Mouse (Mus musculus): ENCODE data around the gene Stradb.

DNA sequence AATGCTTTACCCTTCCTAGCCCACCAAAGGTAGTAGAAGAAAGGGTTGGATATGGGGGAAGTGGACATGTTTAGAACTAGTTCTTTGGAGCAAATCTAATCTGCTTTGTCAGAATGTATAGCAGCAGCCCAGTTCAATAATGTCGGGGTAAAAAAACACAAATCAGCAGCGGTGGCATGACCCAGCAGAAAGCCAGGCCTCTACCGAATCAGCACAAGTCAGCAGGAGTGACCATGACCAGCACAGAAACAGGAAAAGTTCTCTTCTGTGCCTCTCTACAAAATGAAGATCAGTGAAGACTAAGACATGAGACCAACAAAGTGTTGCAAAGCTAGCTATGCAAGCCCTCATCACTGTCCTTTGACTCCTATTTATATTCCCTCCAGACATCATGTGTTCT is 9.0 kb downstream of the Stradb start:
- no peak for TF ChIP-seq CTCF (IDR thresholded peaks at IDR 0.05; ENCODE audit: control insufficient read depth, insufficient read depth, insufficient read length)
- no peak for TF ChIP-seq USF1 (IDR thresholded peaks at IDR 0.05; ENCODE audit: low read depth)
- TF ChIP-seq MAX (IDR thresholded peaks at IDR 0.05) = no peak
- no peak for TF ChIP-seq CEBPB (IDR thresholded peaks at IDR 0.05; ENCODE audit: low read depth)
- TF ChIP-seq FOSL1 (IDR thresholded peaks at IDR 0.05; ENCODE audit: insufficient read depth, low read length, poor library complexity, severe bottlenecking) = no peak
- no peak for TF ChIP-seq MYOG (IDR thresholded peaks at IDR 0.05; ENCODE audit: control insufficient read depth, extremely low read depth, insufficient read length)
- TF ChIP-seq MYOD1 (IDR thresholded peaks at IDR 0.05; ENCODE audit: control insufficient read depth, insufficient read length, low read depth) = no peak
